Mouse (Mus musculus) neural tube, embryonic 15.5 days (tissue): Measurements from ENCODE around the gene Tmem273. TPM values are rescaled to one million over a fixed set of nuclear protein-coding genes. Genes with fewer than 3 reads are reported as not detected.

Experiments used
- ATAC-seq: fragments of 200-750 bp; cut with Nextera tagmentation; 2 replicates; pipeline ENCODE4 v1.8.0; 2017; ENCODE audit warnings: mild to moderate bottlenecking, moderate TSS enrichment, moderate library complexity; ENCODE audit not compliant: low FRiP score
- H3K27ac ChIP-seq: fragments of 300-500 bp; sonication (generic); replicated peaks from 2 replicates; pipeline ENCODE4 v1.5.1; 2015; ENCODE audit warnings: mild to moderate bottlenecking, inconsistent platforms
- H3K27me3 ChIP-seq: fragments of 300-500 bp; sonication (generic); replicated peaks from 2 replicates; pipeline ENCODE4 v1.6.1; 2015; ENCODE audit warnings: inconsistent platforms
- H3K36me3 ChIP-seq: fragments of 300-500 bp; sonication (generic); 2 replicates; pipeline ENCODE4 v1.6.1; 2015; ENCODE audit warnings: inconsistent platforms
- H3K4me1 ChIP-seq: fragments of 300-500 bp; sonication (generic); 2 replicates; pipeline ENCODE4 v1.6.1; 2015; ENCODE audit warnings: inconsistent platforms
- H3K4me2 ChIP-seq: fragments of 300-500 bp; sonication (generic); 2 replicates; pipeline ENCODE4 v1.6.1; 2015; ENCODE audit warnings: inconsistent platforms, mild to moderate bottlenecking, moderate library complexity
- H3K4me3 ChIP-seq: fragments of 300-500 bp; sonication (generic); replicated peaks from 2 replicates; pipeline ENCODE4 v1.5.1; 2015; ENCODE audit warnings: mild to moderate bottlenecking, inconsistent platforms
- H3K9ac ChIP-seq: fragments of 300-500 bp; sonication (generic); replicated peaks from 2 replicates; pipeline ENCODE4 v1.6.1; 2015; ENCODE audit warnings: mild to moderate bottlenecking, inconsistent platforms
- H3K9me3 ChIP-seq: fragments of 300-500 bp; sonication (generic); replicated peaks from 2 replicates; pipeline ENCODE4 v1.6.1; 2016; ENCODE audit warnings: inconsistent platforms
- WGBS: fragments of 180-500 bp; shearing (Covaris S2); methylation state at CpG from one replicate; pipeline ENCODE4 v1.1.7; 2015; ENCODE audit warnings: mixed read lengths; 5-methylcytosine and 5-hydroxymethylcytosine counted together
- polyA plus RNA-seq: library from polyadenylated mRNA; unstranded; fragments of >200 nt; fragmentation: Nextera tagmentation; extraction: Ambion mirVana; gene quantifications from 2 replicates; pipeline ENCODE4 v1.2.1, GENCODE M21; 2015

The Tmem273 gene
- polyA plus RNA-seq, 1 experiment from 2014 or later = 0.40 TPM

DNA sequence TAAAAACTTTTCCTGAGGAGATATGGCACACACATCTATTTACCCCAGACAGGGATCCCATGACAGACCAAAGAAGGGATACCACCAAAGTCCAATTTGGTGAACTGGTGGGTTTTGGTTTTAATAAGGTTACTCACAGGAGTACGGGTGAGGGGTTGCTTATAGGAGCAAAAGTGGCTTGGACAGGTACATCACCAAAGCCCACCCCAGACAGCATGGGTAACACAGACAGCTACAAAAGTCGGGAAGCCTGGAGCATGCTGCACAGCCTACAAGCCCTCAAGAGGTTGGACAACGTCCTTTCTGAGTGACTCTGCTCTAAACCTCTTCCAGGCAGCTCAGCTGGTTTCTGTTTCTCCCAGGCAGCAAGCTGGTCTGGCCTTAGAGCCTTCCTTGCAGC lies 7.4 kb upstream of the Tmem273 start:
- Histone ChIP-seq H3K4me3 (no peak overlapping the region), H3K4me2 (no peak overlapping the region), H3K4me1 (no peaks in the 10 kb centered on the region), H3K9me3 (no peaks in the 10 kb centered on the region), H3K9ac (no peak overlapping the region), H3K27ac (no peak overlapping the region), H3K27me3 (no peaks in the 10 kb centered on the region), H3K36me3 (no peaks in the 10 kb centered on the region)
- WGBS = 80% methylated on average over 3 of the region's 3 CpGs
- ATAC-seq = no peak

GRCm38 (mm10) chr14:32782866-32783265 lies 2.9 kb upstream of the Tmem273 start:
- no peaks in the 10 kb centered on the region for H3K9me3 ChIP-seq
- H3K4me1 ChIP-seq = no peaks in the 10 kb centered on the region
- no peak for ATAC-seq
- no peak overlapping the region for H3K4me3 ChIP-seq
- WGBS = 88% methylated on average over 4 of the region's 4 CpGs
- H3K27me3 ChIP-seq = no peaks in the 10 kb centered on the region
- H3K9ac ChIP-seq = no peak overlapping the region
- no peak overlapping the region for H3K27ac ChIP-seq
- H3K4me2 ChIP-seq = no peak overlapping the region
- no peaks in the 10 kb centered on the region for H3K36me3 ChIP-seq

- no peak overlapping the region for H3K4me3 ChIP-seq
- no peak overlapping the region for H3K4me2 ChIP-seq
- no peaks in the 10 kb centered on the region for H3K9me3 ChIP-seq
- WGBS = 84% methylated on average over 12 of the region's 12 CpGs
- H3K27ac ChIP-seq = no peak overlapping the region
- H3K4me1 ChIP-seq = no peaks in the 10 kb centered on the region
- H3K36me3 ChIP-seq = no peaks in the 10 kb centered on the region
- ATAC-seq = no peak
- H3K27me3 ChIP-seq = no peaks in the 10 kb centered on the region
- H3K9ac ChIP-seq = no peak overlapping the region
Observed at GRCm38 (mm10) chr14:32784130-32784747, 1.5 kb upstream of the Tmem273 start.

DNA sequence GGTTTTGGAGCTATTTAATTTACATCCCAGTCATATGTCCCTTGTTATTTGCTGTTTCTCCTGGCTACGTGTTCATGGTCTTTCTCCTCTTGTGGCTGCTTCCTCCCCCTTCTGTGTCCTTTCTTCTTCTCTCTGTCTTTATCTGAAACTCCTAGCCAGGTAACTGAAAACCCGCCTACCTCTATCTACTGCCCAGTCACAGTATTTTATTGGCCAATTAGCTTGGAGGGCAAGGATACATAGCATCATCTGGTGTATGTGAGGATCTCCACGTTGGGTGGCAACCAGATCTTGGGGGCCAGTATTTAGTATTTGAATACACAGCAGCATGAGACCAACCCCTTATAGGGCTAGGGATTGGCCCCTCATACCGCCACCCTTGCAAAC lies 1.0 kb upstream of the Tmem273 start:
- Histone ChIP-seq H3K4me1 (no peaks in the 10 kb centered on the region), H3K27me3 (no peaks in the 10 kb centered on the region), H3K9ac (no peak overlapping the region), H3K4me2 (no peak overlapping the region), H3K27ac (no peak overlapping the region), H3K36me3 (no peaks in the 10 kb centered on the region), H3K9me3 (no peaks in the 10 kb centered on the region), H3K4me3 (no peak overlapping the region)
- ATAC-seq = no peak
- WGBS = 78% methylated on average over 4 of the region's 4 CpGs

DNA sequence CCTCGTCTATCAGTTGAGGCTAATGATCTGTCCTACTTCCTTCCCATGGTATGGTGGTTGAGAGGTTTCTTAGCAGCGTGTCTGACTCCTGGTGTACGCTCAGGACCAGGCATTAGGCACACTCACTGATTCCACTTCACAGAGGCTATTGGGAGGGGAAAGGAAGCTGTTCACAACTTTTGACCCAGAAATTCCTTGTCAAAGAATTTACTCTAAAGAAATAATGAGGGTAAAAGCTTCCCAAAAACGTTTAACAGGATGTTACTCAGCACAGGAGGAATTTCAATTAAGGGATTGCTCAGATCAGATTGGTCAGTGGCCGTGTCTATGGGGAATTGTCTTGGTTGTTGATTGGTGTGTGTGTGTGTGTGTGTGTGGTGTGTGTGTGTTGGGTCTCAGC lies 1.9 kb downstream of the Tmem273 start:
- WGBS = 61% methylated on average over 5 of the region's 5 CpGs
- Histone ChIP-seq H3K9me3 (no peaks in the 10 kb centered on the region), H3K9ac (no peak overlapping the region), H3K36me3 (no peaks in the 10 kb centered on the region), H3K4me2 (no peak overlapping the region), H3K27ac (no peak overlapping the region), H3K4me1 (no peaks in the 10 kb centered on the region), H3K4me3 (no peak overlapping the region), H3K27me3 (no peaks in the 10 kb centered on the region)
- no peak for ATAC-seq

DNA sequence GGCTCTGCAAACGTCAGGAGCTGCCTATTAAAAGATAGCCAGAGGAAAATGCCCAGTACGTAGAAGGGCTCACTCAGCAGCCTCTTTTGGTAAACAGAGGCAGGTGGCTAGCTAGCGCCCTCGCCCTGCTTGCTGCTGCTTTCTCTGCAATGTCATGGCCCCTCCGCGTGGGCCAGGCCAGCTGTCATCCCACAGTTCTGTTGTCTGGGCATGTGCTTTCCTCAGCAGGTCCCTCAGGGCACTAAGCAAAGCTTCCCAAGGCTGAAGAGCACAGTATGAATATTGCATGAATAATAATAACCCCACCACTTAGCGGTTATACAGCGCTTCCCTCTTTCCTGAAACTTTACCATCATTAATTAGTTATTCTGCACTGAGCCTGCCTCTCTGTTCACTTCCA lies 10.6 kb downstream of the Tmem273 start:
- Histone ChIP-seq H3K9me3 (no peaks in the 10 kb centered on the region), H3K9ac (no peak overlapping the region), H3K4me2 (no peak overlapping the region), H3K27ac (no peak overlapping the region), H3K4me1 (peaks cover 9% of the 10 kb centered on the region; the same call in 1 of the 2 replicates), H3K4me3 (no peak overlapping the region), H3K36me3 (no peaks in the 10 kb centered on the region), H3K27me3 (no peaks in the 10 kb centered on the region)
- WGBS = 59% methylated on average over 8 of the region's 8 CpGs
- ATAC-seq = no peak

- no peaks in the 10 kb centered on the region for H3K27me3 ChIP-seq
- H3K9ac ChIP-seq = no peak overlapping the region
- no peak overlapping the region for H3K4me2 ChIP-seq
- ATAC-seq = no peak
- no peaks in the 10 kb centered on the region for H3K36me3 ChIP-seq
- no peak overlapping the region for H3K27ac ChIP-seq
- 84% methylated on average over 2 of the region's 2 CpGs for WGBS
- H3K4me1 ChIP-seq = peaks cover 12% of the 10 kb centered on the region; the same call in 1 of the 2 replicates
- H3K4me3 ChIP-seq = no peak overlapping the region
- H3K9me3 ChIP-seq = no peaks in the 10 kb centered on the region
Observed at GRCm38 (mm10) chr14:32797803-32798202, 12.0 kb downstream of the Tmem273 start.

DNA sequence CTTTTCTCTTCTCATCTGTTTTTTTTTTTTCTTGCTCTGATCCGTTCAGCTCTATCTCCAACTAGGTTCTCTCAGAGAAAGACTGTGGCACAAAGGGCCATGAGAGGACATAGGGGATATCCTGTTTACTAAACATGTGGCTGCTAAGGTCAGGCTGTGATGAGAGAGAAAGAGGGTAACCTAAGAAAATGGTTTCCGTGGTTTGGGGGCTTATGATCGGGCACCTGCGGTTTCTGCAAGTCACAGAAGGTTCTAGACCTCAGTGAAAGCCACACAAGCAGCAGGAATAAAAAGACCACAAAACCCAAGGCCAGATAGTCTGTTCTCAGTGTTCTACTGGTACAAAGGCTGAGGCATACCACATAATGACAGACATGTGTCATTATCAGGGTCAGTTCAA lies 12.6 kb downstream of the Tmem273 start:
- Histone ChIP-seq H3K27me3 (no peaks in the 10 kb centered on the region), H3K9ac (no peak overlapping the region), H3K4me1 (peaks cover 12% of the 10 kb centered on the region; the same call in 1 of the 2 replicates), H3K27ac (no peak overlapping the region), H3K4me2 (no peak overlapping the region), H3K36me3 (no peaks in the 10 kb centered on the region), H3K9me3 (no peaks in the 10 kb centered on the region), H3K4me3 (no peak overlapping the region)
- no peak for ATAC-seq
- 93% methylated on average over 4 of the region's 4 CpGs for WGBS

DNA sequence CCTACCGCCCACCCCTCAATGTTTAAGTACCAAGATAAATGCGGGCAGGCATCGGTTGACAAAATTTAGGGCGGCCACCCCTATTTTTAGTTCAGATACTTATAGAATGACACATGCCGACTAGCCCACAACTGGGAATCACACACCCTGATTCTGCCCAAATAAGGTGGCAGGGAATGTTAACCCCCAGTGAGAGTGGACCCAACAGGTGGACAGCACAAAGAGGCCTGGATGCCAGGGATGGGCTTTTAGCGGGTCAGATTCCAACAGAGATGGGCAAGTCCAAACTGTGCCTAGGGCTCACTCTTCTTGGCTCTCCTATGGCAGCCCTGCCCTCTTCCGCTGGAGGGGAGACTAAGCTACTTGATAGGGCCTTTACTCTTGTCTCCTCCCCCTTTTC lies 14.3 kb downstream of the Tmem273 start:
- H3K9ac ChIP-seq = no peak overlapping the region
- 96% methylated on average over 7 of the region's 7 CpGs for WGBS

GRCm38 (mm10) chr14:32801016-32801661 lies 15.4 kb downstream of the Tmem273 start:
- Histone ChIP-seq H3K4me3 (no peak overlapping the region), H3K4me1 (peaks cover 12% of the 10 kb centered on the region; the same call in 1 of the 2 replicates), H3K27me3 (no peaks in the 10 kb centered on the region), H3K9me3 (no peaks in the 10 kb centered on the region), H3K36me3 (no peaks in the 10 kb centered on the region), H3K27ac (no peak overlapping the region), H3K4me2 (no peak overlapping the region), H3K9ac (no peak overlapping the region)
- no peak for ATAC-seq
- WGBS = 58% methylated on average over 11 of the region's 11 CpGs

More for the DNA sequence above, 14.3 kb downstream of the Tmem273 start:
- no peaks in the 10 kb centered on the region for H3K36me3 ChIP-seq
- H3K9me3 ChIP-seq = no peaks in the 10 kb centered on the region
- no peaks in the 10 kb centered on the region for H3K27me3 ChIP-seq
- H3K4me2 ChIP-seq = no peak overlapping the region
- H3K4me3 ChIP-seq = no peak overlapping the region
- no peak for ATAC-seq
- H3K4me1 ChIP-seq = peaks cover 12% of the 10 kb centered on the region; the same call in 1 of the 2 replicates
- H3K27ac ChIP-seq = no peak overlapping the region

- Histone ChIP-seq H3K9ac (no peak overlapping the region), H3K4me2 (no peak overlapping the region), H3K36me3 (no peaks in the 10 kb centered on the region), H3K27me3 (no peaks in the 10 kb centered on the region), H3K27ac (no peak overlapping the region), H3K9me3 (no peaks in the 10 kb centered on the region), H3K4me1 (peaks cover 7% of the 10 kb centered on the region; the same call in 1 of the 2 replicates), H3K4me3 (no peak overlapping the region)
- no peak for ATAC-seq
Observed at GRCm38 (mm10) chr14:32801662-32802024, 15.9 kb downstream of the Tmem273 start.

DNA sequence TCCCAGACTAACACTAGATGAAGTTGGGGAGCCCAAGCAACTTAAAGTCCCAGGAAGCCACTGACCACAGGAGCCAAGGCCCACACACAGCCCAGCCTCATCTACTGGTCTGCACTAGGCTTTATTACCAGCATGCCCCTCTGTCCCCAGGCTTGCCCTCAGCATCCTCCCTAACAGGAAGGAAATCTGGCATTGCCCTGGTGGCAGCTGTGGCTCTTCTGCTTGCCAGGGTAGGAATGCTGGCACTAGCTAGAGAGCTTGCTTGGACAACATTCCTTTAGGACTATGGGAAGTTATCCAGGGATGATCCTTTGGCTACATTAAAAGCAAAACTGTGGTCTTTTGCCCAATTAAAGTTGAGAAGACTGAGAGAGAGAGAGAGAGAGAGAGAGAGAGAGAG lies 24.3 kb downstream of the Tmem273 start:
- H3K9ac ChIP-seq = no peak overlapping the region

More for the DNA sequence above, 24.3 kb downstream of the Tmem273 start:
- no peaks in the 10 kb centered on the region for H3K36me3 ChIP-seq
- H3K27me3 ChIP-seq = no peaks in the 10 kb centered on the region
- H3K27ac ChIP-seq = no peak overlapping the region
- H3K9me3 ChIP-seq = no peaks in the 10 kb centered on the region
- no peak for ATAC-seq
- no peak overlapping the region for H3K4me2 ChIP-seq
- H3K4me3 ChIP-seq = no peak overlapping the region
- H3K4me1 ChIP-seq = no peaks in the 10 kb centered on the region
